Mouse (Mus musculus) lung, postnatal 14 days (tissue): ENCODE measurements around the gene Cops7b.
"Not testable (repeated sequence)": the region's sequence is repeated elsewhere in the genome, so short reads cannot be mapped to it uniquely, and the experiment has no call there.

ENCODE experiments used
- DNase-seq: peaks from one replicate; pipeline ENCODE4 v3.0.0; 2021

Gene Cops7b

DNA sequence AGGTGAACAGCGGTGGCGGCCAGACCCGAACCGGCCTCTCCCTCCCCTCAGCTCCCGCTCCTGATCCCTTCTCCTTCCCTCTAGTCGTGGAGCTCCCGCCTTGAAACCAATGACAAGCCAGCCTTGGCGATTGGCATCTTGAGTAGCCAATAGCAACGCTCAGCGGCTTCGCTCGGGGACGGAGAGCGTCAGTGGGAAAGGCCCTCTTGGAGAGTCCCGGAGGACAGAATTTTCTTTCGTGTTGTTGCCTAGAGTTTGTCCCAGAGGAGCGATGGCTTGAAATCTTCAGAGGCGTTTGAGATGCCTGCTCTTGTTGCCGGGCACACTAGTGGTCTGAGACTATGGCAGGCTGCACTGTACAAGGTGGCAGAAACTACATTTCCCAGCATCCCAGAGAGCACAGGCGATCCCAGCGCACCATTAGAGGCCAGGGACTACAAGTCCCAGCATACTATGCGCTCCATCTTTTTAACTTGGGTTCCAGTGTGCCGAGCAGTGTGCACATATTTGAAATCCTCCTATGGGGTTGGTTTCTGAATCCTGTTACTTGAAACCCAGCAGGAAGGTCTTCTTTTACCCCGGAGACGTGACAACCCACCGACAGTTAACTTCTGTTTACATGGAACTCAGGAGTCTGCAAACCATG, at the start of gene Cops7b, which contains the start of gene Pde6d:
Cops7b (plus strand) TSS at position 454 of the 646 bp plus-strand sequence.
Pde6d (minus strand) TSS at position 179 of the 646 bp plus-strand sequence.
- peak; percentile 96 for DNase-seq

DNA sequence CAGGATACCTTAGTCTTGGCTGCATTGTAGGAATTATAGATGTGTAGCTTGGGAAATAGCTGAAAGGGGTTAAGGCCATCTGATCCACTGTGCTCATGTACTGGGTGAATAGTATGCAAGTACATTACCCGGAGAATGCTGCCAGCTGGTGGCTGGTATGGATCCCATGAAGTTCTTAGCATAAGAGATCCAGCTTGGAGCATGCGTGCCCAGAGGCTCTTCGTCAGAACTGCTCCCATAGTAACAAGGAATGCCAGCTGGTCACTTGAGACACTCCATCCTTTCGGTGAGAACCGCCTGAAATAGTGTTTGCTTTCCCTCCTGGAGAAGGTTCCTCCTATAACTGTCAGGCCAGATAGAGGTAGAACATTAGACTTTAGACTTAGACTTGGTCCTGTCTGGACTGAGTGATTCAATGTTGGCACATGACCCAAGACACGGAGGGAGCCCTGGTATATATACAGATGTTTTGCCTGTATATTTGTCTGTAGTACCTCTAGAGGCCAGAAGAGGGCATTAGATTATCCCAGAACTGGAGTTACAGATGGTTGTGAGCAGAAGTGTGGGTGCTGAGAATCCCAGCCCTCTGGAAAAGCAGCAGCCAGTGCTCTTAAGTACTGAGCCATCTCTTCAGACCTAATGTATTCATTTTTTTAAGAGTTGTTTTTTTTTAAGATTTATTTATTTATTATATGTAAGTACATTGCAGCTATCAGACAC, 49.1 kb upstream of the Cops7b start:
- DNase-seq: no peak

DNA sequence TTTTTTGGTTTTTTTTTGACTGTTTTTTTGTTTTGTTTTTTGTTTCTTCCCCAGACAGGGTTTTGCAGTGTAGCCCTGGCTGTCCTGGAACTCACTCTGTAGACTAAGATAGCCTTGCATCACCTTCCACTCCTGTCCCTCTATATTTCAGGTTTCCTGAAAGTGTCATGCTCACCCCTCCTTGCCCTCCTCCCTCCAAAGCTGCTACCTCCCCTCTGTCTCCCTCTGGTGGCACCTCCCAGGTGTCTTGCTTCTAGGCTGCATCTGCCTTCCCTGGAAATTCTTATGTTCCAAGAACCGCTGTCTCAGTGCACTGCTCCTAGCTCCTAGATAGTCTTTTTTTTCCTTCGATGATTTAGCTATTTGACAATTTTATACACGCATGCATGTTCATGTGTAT, 44.3 kb upstream of the Cops7b start:
- no peak for DNase-seq

DNA sequence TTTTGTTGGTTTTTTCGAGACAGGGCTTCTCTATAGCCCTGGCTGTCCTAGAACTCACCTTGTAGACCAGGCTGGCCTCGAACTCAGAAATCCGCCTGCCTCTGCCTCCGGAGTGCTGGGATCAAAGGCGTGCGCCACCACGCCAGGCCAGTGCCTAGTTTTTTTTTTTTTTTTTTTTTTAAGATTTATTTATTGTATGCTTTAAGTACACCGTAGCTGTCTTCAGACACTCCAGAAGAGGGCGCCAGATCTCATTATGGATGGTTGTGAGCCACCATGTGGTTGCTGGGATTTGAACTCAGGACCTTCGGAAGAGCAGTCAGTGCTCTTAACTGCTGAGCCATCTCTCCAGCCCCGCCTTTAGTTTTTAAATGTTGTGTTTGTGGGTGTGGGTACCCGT, 43.1 kb upstream of the Cops7b start:
- DNase-seq: not testable (repeated sequence)

DNA sequence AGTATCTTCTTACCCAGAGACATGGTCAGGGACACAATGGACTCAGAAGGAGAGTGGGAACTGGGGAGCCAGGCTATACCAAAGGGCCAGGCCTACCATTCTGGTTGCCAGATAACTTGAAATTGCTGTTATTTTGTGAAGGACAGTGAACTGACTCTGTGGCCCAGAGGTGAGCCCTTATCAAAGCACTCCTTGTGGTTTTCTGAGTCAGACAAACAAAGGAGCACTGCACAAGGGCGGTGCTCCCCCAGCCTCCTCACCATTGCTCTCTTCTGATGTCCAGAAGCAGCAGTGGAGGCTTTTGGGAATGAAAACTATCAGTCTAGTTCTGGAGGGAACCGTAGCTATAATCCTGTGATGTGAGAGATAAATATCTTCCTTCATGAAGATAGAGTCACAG, 40.1 kb upstream of the Cops7b start:
- DNase-seq: no peak

DNA sequence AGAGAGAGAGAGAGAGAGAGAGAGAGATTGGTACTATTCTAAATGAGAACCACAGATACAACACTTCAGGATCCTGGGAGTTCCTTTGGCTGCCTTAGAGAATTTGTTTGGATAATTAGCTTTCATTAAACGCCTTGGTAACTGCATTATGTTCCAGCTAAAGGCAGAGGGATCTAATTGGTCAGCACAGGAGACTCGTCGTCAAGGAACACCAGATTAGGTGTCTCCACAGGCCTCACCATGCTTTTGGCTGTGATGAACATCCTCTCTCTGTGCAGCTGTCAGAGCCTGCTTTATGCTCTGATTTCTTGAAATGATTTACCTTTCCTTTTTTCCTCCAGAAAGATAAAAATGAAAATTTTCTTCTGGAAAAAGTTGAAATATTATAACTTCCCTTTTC, 35.9 kb upstream of the Cops7b start:
- DNase-seq: no peak

DNA sequence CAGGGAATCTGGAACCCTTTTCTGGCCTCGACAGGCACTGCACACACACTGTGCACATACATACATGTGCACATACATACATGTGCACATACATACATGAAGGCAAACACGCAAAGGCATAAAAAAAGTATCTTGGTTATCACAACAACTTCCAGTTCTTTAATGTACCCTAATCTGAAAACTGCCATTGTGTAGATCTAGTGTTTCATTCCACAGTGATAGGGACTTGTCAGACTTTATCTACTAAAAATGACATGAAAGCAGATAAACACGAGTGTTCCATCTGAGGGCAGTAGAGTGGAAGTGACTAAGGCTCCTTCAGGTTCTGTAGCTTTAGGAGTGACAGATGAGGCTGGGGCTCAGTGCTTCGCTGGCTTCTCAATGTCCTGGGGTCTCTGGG, 31.4 kb upstream of the Cops7b start:
- DNase-seq: no peak

DNA sequence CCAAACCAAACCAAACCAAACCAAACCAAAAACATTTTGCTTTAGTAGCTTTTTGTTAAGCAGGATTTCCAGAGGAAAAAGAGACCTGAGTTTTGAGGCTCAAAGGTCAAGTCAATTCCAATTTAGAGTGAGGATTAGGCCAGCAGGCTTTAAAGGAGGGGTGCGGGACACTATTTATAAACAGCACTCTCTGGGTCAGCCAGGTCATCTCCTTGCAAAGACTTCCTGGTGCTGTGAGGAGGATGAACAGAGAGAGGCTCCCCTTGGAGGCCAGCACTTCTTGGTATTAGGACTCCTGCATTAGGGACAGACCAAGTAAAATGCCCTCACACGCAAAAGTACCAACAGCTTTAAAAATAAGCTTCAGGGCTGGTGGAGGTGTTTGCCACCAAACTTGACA, 30.8 kb upstream of the Cops7b start:
- no peak for DNase-seq

DNA sequence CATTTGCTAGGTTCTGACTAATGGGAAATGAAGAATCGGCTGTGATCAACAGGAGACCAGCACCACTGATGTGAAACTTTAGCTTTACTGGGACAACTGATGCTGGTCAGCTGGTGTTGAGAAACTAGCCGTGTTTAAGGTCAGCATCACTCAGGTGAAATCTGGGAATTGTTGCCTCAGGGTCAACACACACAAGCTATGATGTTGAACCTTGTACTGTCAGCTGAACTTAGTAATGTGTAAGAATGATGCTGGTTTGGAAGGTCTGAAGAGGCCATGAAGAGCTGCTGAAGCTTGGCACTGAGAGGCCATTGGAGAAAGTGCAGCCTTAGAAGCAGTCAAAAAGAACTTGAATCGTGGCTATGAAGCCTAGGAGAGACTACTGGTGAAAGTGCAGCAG, 27.0 kb upstream of the Cops7b start:
- no peak for DNase-seq

DNA sequence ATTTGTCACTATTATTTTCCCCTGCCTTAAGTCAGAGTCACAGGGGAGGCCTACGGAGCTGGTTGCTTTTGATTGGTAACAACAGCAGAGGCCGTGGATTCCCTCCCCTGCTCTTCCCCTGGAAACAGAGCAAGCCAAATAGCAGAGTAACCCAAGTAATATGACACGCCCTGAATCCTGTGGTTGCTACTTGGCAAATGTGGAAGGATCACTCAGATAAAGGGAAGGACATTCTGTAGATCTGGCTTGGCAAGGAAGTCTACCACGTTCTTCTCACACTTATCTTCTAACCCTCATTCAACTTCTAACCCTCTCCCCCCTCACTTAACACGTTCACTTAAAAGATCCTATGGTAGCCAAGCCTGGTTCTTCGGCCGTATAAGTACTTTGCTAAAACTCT, 24.8 kb upstream of the Cops7b start:
- no peak for DNase-seq

DNA sequence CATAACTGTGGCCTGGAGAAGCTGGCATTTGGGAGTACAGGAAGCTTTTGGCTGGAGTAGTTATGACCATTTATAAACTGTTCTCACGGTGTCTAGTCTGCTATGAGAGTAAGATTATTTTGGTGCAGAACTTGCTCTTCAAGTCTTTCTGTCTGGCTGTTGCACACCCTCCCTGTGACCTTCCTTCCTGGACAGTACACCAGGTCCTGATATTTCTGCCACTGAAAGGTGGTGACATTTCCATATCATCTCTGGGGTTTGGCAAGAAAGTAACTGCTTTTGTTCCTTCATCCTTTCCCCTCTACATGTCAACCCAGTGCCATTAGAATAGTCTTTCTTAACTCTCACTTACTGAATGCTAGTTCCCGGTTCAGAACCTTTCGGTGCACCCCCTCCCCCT, 23.5 kb upstream of the Cops7b start:
- DNase-seq: no peak

DNA sequence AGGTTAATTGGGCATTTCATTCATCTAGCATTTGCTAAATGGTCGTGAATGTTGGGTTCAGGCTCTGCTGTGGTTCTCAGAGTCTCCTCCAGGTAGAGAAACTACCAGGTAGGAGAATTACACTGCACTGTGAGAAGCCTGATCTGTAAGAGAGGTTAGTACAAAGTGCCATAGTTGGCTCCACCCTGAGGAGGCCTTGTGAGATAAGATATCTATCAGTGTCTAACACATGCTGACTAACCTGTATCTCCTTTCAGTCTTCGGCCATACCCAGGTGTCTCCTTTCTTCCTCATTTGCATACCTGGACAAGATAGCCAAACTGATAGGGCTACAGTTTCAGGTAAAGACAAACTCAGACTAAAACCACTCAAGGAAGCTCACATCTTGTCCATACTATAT, 20.0 kb upstream of the Cops7b start:
- no peak for DNase-seq

DNA sequence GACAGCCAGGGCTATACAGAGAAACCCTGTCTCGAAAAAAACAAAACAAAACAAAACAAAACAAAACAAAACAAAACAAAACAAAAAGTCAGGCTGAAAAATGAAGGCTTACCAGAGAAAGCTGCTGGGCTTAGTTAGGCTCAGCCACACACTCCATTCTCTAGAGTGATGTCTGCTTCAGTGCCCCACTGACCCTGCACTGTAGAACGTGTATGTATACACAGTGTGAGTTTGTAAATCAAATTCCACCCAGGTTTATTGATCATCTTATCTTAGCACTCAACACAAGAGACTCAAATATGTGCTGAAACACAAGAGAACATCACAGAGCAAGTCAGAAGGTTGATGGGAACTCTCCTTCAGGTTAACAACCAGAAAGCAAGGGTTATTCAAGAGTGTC, 14.3 kb upstream of the Cops7b start:
- no peak for DNase-seq

DNA sequence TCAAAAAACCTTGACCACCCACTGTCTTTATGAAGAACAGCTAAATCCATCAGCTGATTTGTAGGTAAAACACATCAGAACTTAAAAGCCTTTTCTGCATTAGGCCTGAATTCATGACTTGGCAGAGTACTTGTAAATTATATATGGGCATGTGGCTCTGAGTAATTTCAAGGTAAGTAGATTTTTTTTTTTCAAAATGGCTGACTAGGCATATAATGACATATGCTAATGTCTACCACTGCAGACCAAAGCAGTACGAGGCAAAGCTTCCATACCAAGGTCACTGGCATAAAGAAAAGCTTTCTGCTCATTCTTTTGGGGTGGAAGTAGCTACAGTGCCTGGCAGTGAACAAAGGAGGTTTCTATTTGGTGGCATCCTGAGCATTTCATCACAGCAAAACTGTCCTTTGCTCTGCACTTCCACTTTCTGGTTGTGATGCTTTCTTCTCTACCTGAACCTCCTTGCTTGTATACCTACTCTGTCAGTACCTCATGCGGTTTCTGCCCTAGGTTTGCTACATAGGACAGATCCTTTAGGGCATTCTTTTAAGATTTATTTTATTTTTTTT, 13.3 kb upstream of the Cops7b start:
- DNase-seq: no peak

DNA sequence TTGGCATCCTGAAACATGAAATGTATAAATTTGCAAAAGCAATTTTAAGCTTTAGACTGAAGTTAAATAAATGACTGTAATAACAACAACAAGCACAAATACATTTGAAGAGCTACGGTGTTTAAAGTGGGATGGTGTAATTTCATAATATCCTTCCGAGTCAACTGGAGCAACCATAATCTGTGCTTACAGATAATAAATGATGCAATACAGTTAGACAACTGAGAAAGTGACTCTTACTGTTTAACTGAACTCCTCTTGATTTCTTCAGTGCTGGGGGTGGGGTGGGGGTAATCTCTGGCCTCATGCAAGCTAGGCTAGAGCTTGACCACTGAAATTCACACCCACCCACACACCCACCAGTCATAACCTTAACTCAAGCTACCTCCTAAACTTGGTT, 11.3 kb upstream of the Cops7b start:
- DNase-seq: no peak

DNA sequence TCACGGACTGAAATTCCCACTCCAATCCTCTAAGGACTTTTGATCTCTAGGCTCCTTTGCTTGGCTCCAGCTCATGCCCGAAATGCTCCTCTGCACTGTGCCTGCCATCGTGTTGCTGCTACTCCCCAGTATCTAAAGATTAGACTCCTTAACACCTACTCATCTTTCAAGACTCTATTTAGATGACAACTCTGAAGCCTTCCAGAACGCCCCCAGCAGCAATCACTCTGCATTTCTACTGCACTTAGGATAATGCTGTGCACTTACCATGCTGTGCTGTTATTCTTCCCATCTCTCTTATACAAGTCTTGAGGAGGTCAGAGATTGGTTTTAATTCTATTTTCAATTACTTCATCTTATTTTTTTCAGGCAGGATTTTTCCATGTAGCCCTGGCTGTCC, 10.8 kb upstream of the Cops7b start:
- no peak for DNase-seq

DNA sequence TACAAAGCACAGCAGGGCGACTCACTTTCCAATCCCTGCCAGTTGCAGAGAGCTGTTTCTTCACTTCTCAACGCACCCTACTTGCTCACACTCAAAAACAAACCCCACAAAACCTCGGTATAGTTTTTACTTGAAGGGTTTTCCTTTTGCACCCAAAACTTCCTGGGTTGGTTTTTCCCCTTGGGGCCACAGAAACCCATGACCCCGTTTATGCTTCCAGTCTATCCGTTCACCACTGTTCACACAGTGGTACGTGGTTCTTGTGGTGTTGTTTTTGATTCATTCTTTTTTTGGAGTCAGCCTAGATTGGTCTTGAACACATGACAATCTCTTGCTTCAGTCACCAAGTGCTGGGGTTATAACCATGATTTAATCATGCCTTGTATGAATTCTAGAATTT, 2.3 kb upstream of the Cops7b start:
- no peak for DNase-seq

DNA sequence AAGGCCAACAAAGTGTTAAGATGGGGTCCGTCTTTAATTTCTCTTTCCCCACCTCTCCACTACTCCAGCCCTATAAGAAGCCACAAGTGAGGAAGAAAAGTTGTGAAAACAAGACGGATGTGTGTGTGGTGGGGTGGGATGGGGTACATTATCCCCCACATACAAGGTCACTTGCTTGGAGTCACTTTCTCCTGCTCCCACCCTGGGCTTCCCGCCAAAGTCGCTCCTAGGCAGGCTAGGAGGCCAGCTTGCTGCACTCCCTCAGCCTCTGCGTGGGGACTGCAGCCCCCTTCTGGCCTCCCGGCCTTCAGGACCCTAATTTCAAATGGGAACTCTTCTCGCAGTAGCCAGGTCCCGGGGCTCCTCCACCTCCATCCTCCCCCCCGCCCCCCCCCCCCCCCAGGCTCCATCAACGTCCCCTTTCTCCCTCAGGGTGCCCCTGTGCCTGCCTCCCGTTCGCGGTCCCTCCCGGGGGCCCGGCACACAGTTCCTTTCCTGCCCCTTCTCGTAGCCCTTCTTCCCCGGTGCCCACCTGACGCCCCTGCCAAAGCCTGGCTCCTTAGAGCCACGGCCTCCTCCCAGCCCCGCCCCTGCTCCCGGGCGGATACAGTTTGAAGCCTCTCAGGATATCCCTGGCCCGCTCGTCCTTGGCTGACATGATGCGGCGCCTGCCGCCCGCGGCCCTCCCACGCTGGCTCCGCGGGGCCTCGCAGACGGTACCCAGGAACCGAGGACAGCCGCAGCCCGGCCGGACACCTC, 833 bp upstream of the Cops7b start:
- peak; percentile 6 for DNase-seq

DNA sequence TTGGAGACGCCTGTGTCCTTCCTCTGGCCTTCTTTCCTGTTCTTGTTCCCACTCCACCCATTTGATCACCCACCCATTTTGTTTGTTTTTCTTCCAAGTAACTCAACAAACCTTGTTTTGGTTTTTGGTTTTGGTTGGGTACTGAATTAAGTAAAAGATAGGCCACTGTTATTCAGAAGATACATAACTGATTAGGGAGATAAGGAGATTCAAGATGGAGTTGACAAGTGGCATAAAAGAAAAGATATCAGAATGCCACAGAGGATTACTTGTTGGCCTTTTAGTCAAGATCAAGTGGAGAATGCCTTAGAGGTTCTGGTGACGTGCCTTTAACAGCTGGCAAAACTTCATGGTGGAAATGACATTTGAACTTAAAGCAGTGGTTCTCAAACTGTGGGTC, 1.0 kb downstream of the Cops7b start:
- no peak for DNase-seq

DNA sequence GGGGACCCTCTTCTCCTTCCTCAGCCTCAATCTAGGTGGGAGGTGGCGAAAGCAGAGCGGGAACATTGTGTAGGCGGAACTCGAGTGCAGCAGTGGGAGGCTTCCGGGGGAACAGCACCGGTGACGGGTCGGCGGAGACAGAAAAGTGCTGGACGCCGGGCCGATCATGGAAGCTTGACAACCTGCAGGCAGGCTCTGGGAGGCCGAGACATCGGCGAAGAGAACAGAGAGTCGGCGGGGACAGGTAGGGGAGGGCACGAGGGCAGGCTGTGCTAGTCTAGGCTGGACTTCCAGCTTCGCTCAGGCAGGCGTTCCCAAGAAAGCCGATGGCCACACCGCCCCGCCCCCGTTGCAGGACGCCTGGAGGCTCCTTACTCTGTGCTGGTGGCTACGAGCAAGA, 4.3 kb downstream of the Cops7b start:
- DNase-seq: peak; percentile 83

DNA sequence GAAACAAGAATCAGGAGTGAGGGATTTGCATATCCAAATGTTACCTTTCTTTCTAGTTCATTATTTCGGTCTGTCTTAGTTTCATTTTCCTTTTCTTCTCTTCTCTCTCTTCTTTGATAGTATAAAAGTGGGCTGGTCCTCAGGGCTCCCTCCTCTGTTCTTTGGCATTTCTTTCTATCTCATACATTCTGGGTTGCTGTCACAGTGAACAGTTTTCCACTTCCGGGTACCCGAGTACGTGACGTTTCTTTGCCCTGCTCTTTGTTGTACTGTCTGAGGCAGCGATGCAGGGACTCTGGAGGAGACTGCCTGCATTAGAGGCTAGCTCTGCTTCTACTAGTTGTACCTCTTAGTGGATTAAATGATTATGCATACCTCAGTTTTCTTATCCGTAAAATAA, 11.8 kb downstream of the Cops7b start:
- no peak for DNase-seq

DNA sequence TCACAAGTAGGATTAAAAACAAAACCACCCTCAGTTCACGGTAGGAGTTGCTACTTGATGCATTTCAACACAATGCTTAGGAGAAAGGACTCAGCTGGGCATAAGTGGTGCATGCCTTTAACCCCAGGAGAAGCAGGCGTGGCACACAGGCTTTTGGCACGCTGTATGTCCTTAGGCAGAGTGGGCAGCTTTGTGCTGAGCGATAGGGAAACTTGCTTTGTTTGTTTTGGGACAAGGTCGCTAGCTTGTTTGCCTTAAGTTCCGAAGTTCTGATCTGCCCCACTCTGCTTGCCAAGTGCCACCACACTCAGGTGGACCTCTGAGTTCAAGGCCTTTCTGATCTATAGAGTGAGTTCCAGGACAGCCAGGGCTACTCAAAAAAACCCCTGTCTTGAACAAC, 12.6 kb downstream of the Cops7b start:
- DNase-seq: peak; percentile 21

DNA sequence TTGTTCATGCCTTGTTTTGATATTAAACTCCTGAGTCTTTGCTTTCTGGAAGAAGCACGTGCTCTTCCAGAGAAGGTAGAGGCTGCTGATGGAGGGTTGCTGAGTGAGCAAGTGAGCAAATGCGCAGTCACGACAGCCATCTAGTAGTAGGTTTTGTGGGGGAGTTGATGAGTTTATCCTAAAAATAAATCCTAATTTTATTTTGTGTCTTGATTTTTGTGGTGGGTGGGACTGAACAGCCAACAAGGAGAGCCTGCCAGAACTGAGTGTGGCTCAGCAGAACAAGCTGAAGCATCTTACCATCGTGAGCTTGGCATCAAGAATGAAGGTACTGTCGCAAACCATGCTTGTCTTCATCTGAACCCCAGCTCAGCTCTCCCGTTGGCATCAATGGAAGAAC, 13.8 kb downstream of the Cops7b start:
- no peak for DNase-seq

DNA sequence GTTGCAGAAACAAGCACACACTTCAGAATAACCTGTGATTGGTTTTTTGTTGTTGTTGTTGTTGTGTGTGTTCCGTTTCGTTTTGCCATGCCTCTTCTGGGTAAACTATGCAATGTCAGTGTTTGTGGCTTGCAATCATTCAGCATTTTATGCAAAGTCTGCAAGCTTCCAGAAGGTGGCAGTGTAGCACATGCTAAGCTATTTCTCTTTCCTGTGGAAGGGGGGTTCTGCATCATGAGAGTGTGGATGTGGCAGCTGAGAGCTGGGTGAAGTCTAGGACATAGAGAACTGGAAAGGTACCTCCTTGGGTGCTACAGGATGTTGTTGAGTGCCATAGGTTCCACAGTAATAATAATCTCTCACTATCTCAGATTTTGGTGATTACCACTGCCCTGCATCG, 15.8 kb downstream of the Cops7b start:
- DNase-seq: peak; percentile 10
